ENCODE assay signal across 7 mouse cellular contexts in the genomic region with DNA sequence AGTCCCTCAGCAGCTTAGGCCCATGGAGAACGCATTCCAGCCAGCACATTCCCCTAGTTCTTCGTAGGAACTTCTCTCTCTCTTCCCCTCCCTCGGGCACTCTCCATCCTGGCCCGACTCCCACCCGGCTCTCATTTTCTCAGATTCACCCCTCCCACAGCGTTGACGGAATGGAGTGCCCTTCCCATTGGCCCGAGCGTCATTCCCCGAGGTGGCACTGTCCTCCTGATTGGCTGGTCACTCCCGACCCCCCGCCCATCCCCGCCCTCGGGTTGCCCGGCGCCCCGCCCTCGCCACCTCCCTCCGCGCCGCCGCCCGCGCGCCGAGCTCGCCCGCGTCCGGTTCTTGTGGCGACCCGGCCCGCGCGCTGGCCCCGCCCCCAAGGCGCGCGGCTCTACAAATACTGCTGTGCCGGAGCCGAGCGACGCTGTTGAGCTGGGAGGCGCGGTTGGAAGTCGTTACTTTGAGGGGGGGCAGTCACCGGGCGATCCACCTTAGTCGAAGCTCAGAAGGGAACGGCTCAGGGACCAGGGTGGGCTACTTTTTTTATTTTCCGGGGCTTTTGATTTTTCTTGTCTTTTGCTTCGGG. TPM values are rescaled to one million over a fixed set of nuclear protein-coding genes. Genes with fewer than 3 reads are reported as not detected.
DNase-seq lines count a peak whose midpoint lies in the region; ATAC-seq and TF ChIP-seq lines count a peak whose summit lies in the region.

A gene (plus strand): TSS at position 539 of the 589 bp plus-strand sequence.

- ATAC-seq in granulocyte monocyte progenitor cell, adult 5-6 weeks (replicated peaks; ENCODE audit: poor library complexity, severe bottlenecking), result peak; percentile 89
- peak; percentile 95 for ATAC-seq in intestine, postnatal 0 days
- peak; percentile 98 for ATAC-seq in midbrain, embryonic 11.5 days (ENCODE audit: low FRiP score)

- peak within 1 kb of the TSS; percentile 15; the same call in 1 of the 2 replicates for H3K27ac ChIP-seq in bone marrow, adult 2 months (ENCODE audit: control insufficient read depth, insufficient read depth, low read depth, low read length, poor library complexity)
- H3K27ac ChIP-seq in embryonic facial prominence, embryonic 10.5 days (replicated peaks), result peak within 1 kb of the TSS; percentile 89
- H3K27ac ChIP-seq in intestine, postnatal 0 days (ENCODE audit: low read depth, low read length), result peak within 1 kb of the TSS; percentile 66
- peak within 1 kb of the TSS; percentile 80 for H3K27ac ChIP-seq in midbrain, embryonic 11.5 days (ENCODE audit: low read depth, low read length)

- 2% methylated on average over 52 of the region's 52 CpGs for WGBS in bone marrow, adult 2 months
- under 1% methylated on average over 52 of the region's 52 CpGs for WGBS in embryonic facial prominence, embryonic 10.5 days
- under 1% methylated on average over 47 of the region's 52 CpGs for WGBS in intestine, postnatal 0 days
- under 1% methylated on average over 50 of the region's 52 CpGs for WGBS in midbrain, embryonic 11.5 days

- TF ChIP-seq CTCF in bone marrow, adult 2 months (IDR thresholded peaks at IDR 0.05; ENCODE audit: control insufficient read depth, insufficient read depth, low read length), result no peak
- TF ChIP-seq CTCF in intestine, postnatal 0 days (IDR thresholded peaks at IDR 0.05; ENCODE audit: low read depth), result no peak

- peak within 1 kb of the TSS; percentile 20 for H3K4me3 ChIP-seq in bone marrow, adult 2 months (replicated peaks; ENCODE audit: control insufficient read depth, low read depth, low read length)
- peak within 1 kb of the TSS; percentile 86 for H3K4me3 ChIP-seq in embryonic facial prominence, embryonic 10.5 days
- peak within 1 kb of the TSS; percentile 71 for H3K4me3 ChIP-seq in intestine, postnatal 0 days (ENCODE audit: low read depth, low read length)
- peak within 1 kb of the TSS; percentile 89 for H3K4me3 ChIP-seq in midbrain, embryonic 11.5 days (ENCODE audit: low read depth, low read length)

- intact Hi-C loops in left cerebral cortex, postnatal 25 days (cut with DNase I), result loop anchor here (1.0 to 10.0 kb wide), 3 partner anchors 33 to 416 kb away; no protein-coding TSS in a partner anchor

- peak; percentile 98 for DNase-seq in embryonic facial prominence, embryonic 10.5 days (ENCODE audit: low spot score)
- peak; percentile 90 to 98 for DNase-seq in left cerebral cortex, postnatal 25 days (ENCODE audit: low spot score in 2 of 2)
- DNase-seq in midbrain, embryonic 11.5 days (ENCODE audit: low spot score, missing footprints), result peak; percentile 99
- peak; percentile 32 to 35 for DNase-seq in spleen, postnatal 36 days (ENCODE audit: low spot score in 2 of 2)

- H3K4me1 ChIP-seq in bone marrow, adult 2 months (ENCODE audit: control insufficient read depth, insufficient read depth, low read length), result no peaks in the 10 kb centered on the region
- peaks cover 27% of the 10 kb centered on the region for H3K4me1 ChIP-seq in embryonic facial prominence, embryonic 10.5 days
- no peaks in the 10 kb centered on the region for H3K4me1 ChIP-seq in intestine, postnatal 0 days (replicated peaks; ENCODE audit: control insufficient read depth, insufficient read depth, low read length)
- peaks cover 15% of the 10 kb centered on the region for H3K4me1 ChIP-seq in midbrain, embryonic 11.5 days (ENCODE audit: control insufficient read depth, insufficient read depth, low read length)

- H3K27me3 ChIP-seq in embryonic facial prominence, embryonic 10.5 days (replicated peaks; ENCODE audit: low read depth, poor library complexity, severe bottlenecking), result peaks cover 32% of the 10 kb centered on the region
- peaks cover 14% of the 10 kb centered on the region for H3K27me3 ChIP-seq in intestine, postnatal 0 days (replicated peaks; ENCODE audit: control insufficient read depth, insufficient read depth, low read length)
- no peaks in the 10 kb centered on the region; the same call in 1 of the 2 replicates for H3K27me3 ChIP-seq in midbrain, embryonic 11.5 days (ENCODE audit: control insufficient read depth, insufficient read depth, low read length)

- no peaks in the 10 kb centered on the region for H3K9me3 ChIP-seq in embryonic facial prominence, embryonic 10.5 days
- no peaks in the 10 kb centered on the region for H3K9me3 ChIP-seq in intestine, postnatal 0 days (ENCODE audit: control insufficient read depth)
- no peaks in the 10 kb centered on the region for H3K9me3 ChIP-seq in midbrain, embryonic 11.5 days (ENCODE audit: control insufficient read depth, low read length)

- H3K36me3 ChIP-seq in embryonic facial prominence, embryonic 10.5 days (replicated peaks), result no peaks in the 10 kb centered on the region
- H3K36me3 ChIP-seq in intestine, postnatal 0 days (ENCODE audit: control insufficient read depth, insufficient read depth), result no peaks in the 10 kb centered on the region
- no peaks in the 10 kb centered on the region for H3K36me3 ChIP-seq in midbrain, embryonic 11.5 days (ENCODE audit: control insufficient read depth, insufficient read depth, low read length)

- TF ChIP-seq POLR2A in bone marrow, adult 2 months (IDR thresholded peaks at IDR 0.05; ENCODE audit: borderline replicate concordance, control insufficient read depth, low read depth, low read length), result peak; percentile 59; the same call in 1 of the 2 replicates

- peak within 1 kb of the TSS; percentile 84 for H3K4me2 ChIP-seq in intestine, postnatal 0 days (replicated peaks; ENCODE audit: low read depth)
- peak within 1 kb of the TSS; percentile 96 for H3K4me2 ChIP-seq in midbrain, embryonic 11.5 days

- H3K9ac ChIP-seq in intestine, postnatal 0 days (ENCODE audit: low read depth, low read length), result peak within 1 kb of the TSS; percentile 56
- H3K9ac ChIP-seq in midbrain, embryonic 11.5 days (ENCODE audit: low read length), result peak within 1 kb of the TSS; percentile 93

RNA-seq across cellular contexts. Expression of the gene that starts here (rescaled TPM):
- polyA plus RNA-seq in bone marrow, adult 2 months (2011; ENCODE audit: insufficient read depth, insufficient read length, low replicate concordance, missing spikeins), result 2.7 and 3.4 TPM in 2 replicates
- polyA plus RNA-seq in embryonic facial prominence, embryonic 10.5 days (2016; fragmentation: Nextera tagmentation; extraction: Ambion mirVana), result 18.6 and 19.2 TPM in 2 replicates
- total RNA-seq in granulocyte monocyte progenitor cell, adult 5-6 weeks (2014; fragmentation: Nextera tagmentation), result not detected in 2 replicates
- total RNA-seq in granulocyte monocyte progenitor cell, adult 5-6 weeks (2017), result not detected in 2 replicates
- polyA plus RNA-seq in intestine, postnatal 0 days (2015; fragmentation: Nextera tagmentation; extraction: Ambion mirVana), result 10.1 and 12.6 TPM in 2 replicates
- 10 to 100 TPM; 36.2 to 42.2 TPM for total RNA-seq in left cerebral cortex, postnatal 25 days (2021)
- 56.4 and 61.4 TPM in 2 replicates for polyA plus RNA-seq in midbrain, embryonic 11.5 days (2014; fragmentation: Nextera tagmentation; extraction: Ambion mirVana)

Comparison
In these comparisons a context has a peak if more than half of its experiments do, and no peak if none do; other contexts are left out.
1. Peak in every context shown above with its lines: DNase-seq, ATAC-seq, H3K4me3 ChIP-seq and H3K27ac ChIP-seq.
2. RNA of the gene that starts here (total RNA-seq): 36.2 to 42.2 TPM in left cerebral cortex, postnatal 25 days; not detected in granulocyte monocyte progenitor cell, adult 5-6 weeks; every median in the first group is over 10 times any median in the second.
3. Peak in ATAC-seq in granulocyte monocyte progenitor cell, adult 5-6 weeks; RNA of the gene not detected or under 1 TPM.
4. H3K27ac ChIP-seq: peak in every context shown above with its lines; median percentile 89 in embryonic facial prominence, embryonic 10.5 days; 80 in midbrain, embryonic 11.5 days; 66 in intestine, postnatal 0 days; 15 in bone marrow, adult 2 months.
5. H3K4me3 ChIP-seq: peak in every context shown above with its lines; median percentile 89 in midbrain, embryonic 11.5 days; 86 in embryonic facial prominence, embryonic 10.5 days; 71 in intestine, postnatal 0 days; 20 in bone marrow, adult 2 months.
6. DNase-seq: peak in every context shown above with its lines; median percentile 99 in midbrain, embryonic 11.5 days; 98 in embryonic facial prominence, embryonic 10.5 days; 94 in left cerebral cortex, postnatal 25 days; 34 in spleen, postnatal 36 days.